Mouse (Mus musculus) MEL (cell line): ENCODE data around the gene Slc25a17. TPM values are rescaled to one million over a fixed set of nuclear protein-coding genes. Genes with fewer than 3 reads are reported as not detected.

ENCODE experiments used
- DNase-seq: peaks from one replicate; pipeline ENCODE4 v3.0.0; 2011; ENCODE audit warnings: low read depth, low spot score
- H3K27ac ChIP-seq: 2 replicates; pipeline ENCODE4 v1.5.1; 2012; ENCODE audit warnings: low read depth, mild to moderate bottlenecking, control low read depth, low read length, moderate library complexity; ENCODE audit not compliant: control insufficient read depth
- H3K27me3 ChIP-seq, 2 experiments: fragments of 150-350 bp in 1 of 2; sonication (generic) in 1 of 2; 2 replicates each; pipeline ENCODE4 v1.6.1; 2012; ENCODE audit warnings: low read length in 2 of 2, mild to moderate bottlenecking in 2 of 2, improper control_type of control experiment in 1 of 2, moderate library complexity in 1 of 2; ENCODE audit not compliant: insufficient read depth in 2 of 2, control insufficient read depth in 1 of 2
- H3K36me3 ChIP-seq, 2 experiments: 2 replicates each; pipeline ENCODE4 v1.6.1; 2012 to 2014; ENCODE audit warnings: low read length in 2 of 2, improper control_type of control experiment in 1 of 2, inconsistent platforms in 1 of 2, mild to moderate bottlenecking in 1 of 2; ENCODE audit not compliant: insufficient read depth in 2 of 2, control insufficient read depth in 1 of 2
- H3K4me1 ChIP-seq, 2 experiments: fragments of 150-350 bp in 1 of 2; sonication (generic) in 1 of 2; 2 replicates each; pipeline ENCODE4 v1.6.1; 2012; ENCODE audit warnings: low read length in 2 of 2, improper control_type of control experiment in 1 of 2, mild to moderate bottlenecking in 1 of 2; ENCODE audit not compliant: insufficient read depth in 2 of 2, control insufficient read depth in 1 of 2
- H3K4me3 ChIP-seq, 2 experiments: fragments of 150-350 bp in 1 of 2; sonication (generic) in 1 of 2; 2 replicates each; pipeline ENCODE4 v1.5.1; 2012; ENCODE audit warnings: low read depth in 2 of 2, low read length in 2 of 2, mild to moderate bottlenecking in 2 of 2, moderate library complexity in 2 of 2, control low read depth in 1 of 2, improper control_type of control experiment in 1 of 2; ENCODE audit not compliant: control insufficient read depth in 1 of 2, insufficient read depth in 1 of 2
- H3K79me2 ChIP-seq: 2 replicates; pipeline ENCODE4 v1.6.1; 2012; ENCODE audit warnings: mild to moderate bottlenecking, low read length, moderate library complexity; ENCODE audit not compliant: control insufficient read depth, poor library complexity, insufficient read depth
- H3K9ac ChIP-seq: 2 replicates; pipeline ENCODE4 v1.6.1; 2012; ENCODE audit warnings: low read depth, mild to moderate bottlenecking, control low read depth, low read length, moderate library complexity; ENCODE audit not compliant: control insufficient read depth, poor library complexity, severe bottlenecking
- H3K9me3 ChIP-seq: fragments of 150-350 bp; sonication (generic); replicated peaks from 2 replicates; pipeline ENCODE4 v1.6.1; 2012; ENCODE audit warnings: mild to moderate bottlenecking, low read length, improper control_type of control experiment, moderate library complexity; ENCODE audit not compliant: insufficient read depth
- CHD2 ChIP-seq: IDR thresholded peaks from 2 replicates; pipeline ENCODE4 v1.6.1; 2011; ENCODE audit warnings: low read length, improper control_type of control experiment
- CTCF ChIP-seq, 3 experiments: IDR thresholded peaks in 2 of 3; conservative IDR thresholded peaks in 1 of 3; 2 replicates each; pipeline ENCODE4 v1.5.1; 2011 to 2012; ENCODE audit warnings: low read length in 3 of 3, low read depth in 2 of 3, mild to moderate bottlenecking in 2 of 3, improper control_type of control experiment in 1 of 3, inconsistent platforms in 1 of 3, mixed read lengths in 1 of 3, moderate library complexity in 1 of 3; ENCODE audit not compliant: control insufficient read depth in 1 of 3, insufficient read depth in 1 of 3, poor library complexity in 1 of 3, severe bottlenecking in 1 of 3
- ELF1 ChIP-seq: IDR thresholded peaks from 2 replicates; pipeline ENCODE4 v1.6.1; 2014; ENCODE audit warnings: low read depth, mild to moderate bottlenecking, inconsistent platforms, low read length, improper control_type of control experiment, moderate library complexity
- ETS1 ChIP-seq: IDR thresholded peaks from 2 replicates; pipeline ENCODE4 v1.6.1; 2012; ENCODE audit warnings: low read depth, mild to moderate bottlenecking, inconsistent platforms, low read length, improper control_type of control experiment, moderate library complexity
- GATA1 ChIP-seq: IDR thresholded peaks from 2 replicates; pipeline ENCODE4 v1.6.1; 2011; ENCODE audit warnings: low read depth, low read length, improper control_type of control experiment
- HCFC1 ChIP-seq: IDR thresholded peaks from 2 replicates; pipeline ENCODE4 v1.6.1; 2012; ENCODE audit warnings: low read depth, mild to moderate bottlenecking, inconsistent platforms, low read length, improper control_type of control experiment, moderate library complexity
- JUND ChIP-seq: IDR thresholded peaks from 2 replicates; pipeline ENCODE4 v1.6.1; 2011; ENCODE audit warnings: low read depth, mild to moderate bottlenecking, improper control_type of control experiment, low read length
- MAX ChIP-seq: IDR thresholded peaks from 2 replicates; pipeline ENCODE4 v1.6.1; 2011; ENCODE audit warnings: low read length, improper control_type of control experiment
- MAZ ChIP-seq: IDR thresholded peaks from 2 replicates; pipeline ENCODE4 v1.6.1; 2012; ENCODE audit warnings: low read depth, mild to moderate bottlenecking, inconsistent platforms, low read length, improper control_type of control experiment
- MXI1 ChIP-seq: IDR thresholded peaks from 2 replicates; pipeline ENCODE4 v1.6.1; 2011; ENCODE audit warnings: mild to moderate bottlenecking, low read depth, low read length, improper control_type of control experiment
- MYB ChIP-seq: IDR thresholded peaks from 2 replicates; pipeline ENCODE4 v1.6.1; 2011; ENCODE audit warnings: mild to moderate bottlenecking, low read depth, low read length, improper control_type of control experiment
- NELFE ChIP-seq: IDR thresholded peaks from 2 replicates; pipeline ENCODE4 v1.6.1; 2011; ENCODE audit warnings: low read depth, low read length, improper control_type of control experiment
- NRF1 ChIP-seq: IDR thresholded peaks from 2 replicates; pipeline ENCODE4 v1.6.1; 2014; ENCODE audit warnings: low read depth, mild to moderate bottlenecking, inconsistent platforms, low read length, improper control_type of control experiment, moderate library complexity; ENCODE audit not compliant: poor library complexity, insufficient read depth, severe bottlenecking
- POLR2A ChIP-seq, 2 experiments: IDR thresholded peaks; 2 replicates each; pipeline ENCODE4 v1.6.1; 2011 to 2012; ENCODE audit warnings: low read length in 2 of 2, mild to moderate bottlenecking in 2 of 2, control low read depth in 1 of 2, improper control_type of control experiment in 1 of 2, low read depth in 1 of 2, moderate library complexity in 1 of 2; ENCODE audit not compliant: control insufficient read depth in 1 of 2, insufficient read depth in 1 of 2, poor library complexity in 1 of 2
- POLR2AphosphoS2 ChIP-seq: IDR thresholded peaks from 2 replicates; pipeline ENCODE4 v1.6.1; 2011; ENCODE audit warnings: low read length, improper control_type of control experiment
- RAD21 ChIP-seq: IDR thresholded peaks from 2 replicates; pipeline ENCODE4 v1.6.1; 2011; ENCODE audit warnings: mild to moderate bottlenecking, low read depth, low read length, improper control_type of control experiment
- SMC3 ChIP-seq: IDR thresholded peaks from 2 replicates; pipeline ENCODE4 v1.6.1; 2011; ENCODE audit warnings: low read depth, low read length, improper control_type of control experiment
- TAL1 ChIP-seq: IDR thresholded peaks from 2 replicates; pipeline ENCODE4 v1.6.1; 2012; ENCODE audit warnings: mild to moderate bottlenecking, inconsistent platforms, low read length, moderate library complexity, mixed read lengths
- TCF12 ChIP-seq: IDR thresholded peaks from 2 replicates; pipeline ENCODE4 v1.6.1; 2014; ENCODE audit warnings: low read depth, mild to moderate bottlenecking, inconsistent platforms, low read length, improper control_type of control experiment, moderate library complexity
- USF1 ChIP-seq: IDR thresholded peaks from 2 replicates; pipeline ENCODE4 v1.6.1; 2014; ENCODE audit warnings: low read depth, mild to moderate bottlenecking, inconsistent platforms, low read length, improper control_type of control experiment, moderate library complexity
- USF2 ChIP-seq, 2 experiments: IDR thresholded peaks; 2 replicates each; pipeline ENCODE4 v1.6.1; 2011 to 2012; ENCODE audit warnings: improper control_type of control experiment in 2 of 2, low read length in 2 of 2, borderline replicate concordance in 1 of 2, inconsistent platforms in 1 of 2, low read depth in 1 of 2, mild to moderate bottlenecking in 1 of 2; ENCODE audit not compliant: insufficient read depth in 1 of 2
- ZKSCAN1 ChIP-seq: IDR thresholded peaks from 2 replicates; pipeline ENCODE4 v1.6.1; 2012; ENCODE audit warnings: low read depth, mild to moderate bottlenecking, inconsistent platforms, low read length, improper control_type of control experiment, moderate library complexity
- ZNF384 ChIP-seq: IDR thresholded peaks from 2 replicates; pipeline ENCODE4 v1.6.1; 2012; ENCODE audit warnings: low read depth, mild to moderate bottlenecking, inconsistent platforms, low read length, improper control_type of control experiment
- polyA plus RNA-seq, 2 experiments: library from polyadenylated mRNA; stranded (reverse) in 1 of 2; unstranded in 1 of 2; fragments of >175 nt in 1 of 2; fragments of >200 nt in 1 of 2; gene quantifications; 2 replicates each; pipeline versions ENCODE4 v1.2.1 to v1.2.4; 2012; ENCODE audit warnings: low replicate concordance in 2 of 2, low read depth in 1 of 2; ENCODE audit not compliant: insufficient read length in 2 of 2, insufficient read depth in 1 of 2, missing spikeins in 1 of 2
- total RNA-seq: library from RNA; depleted of rRNA; stranded (reverse); fragments of 300-350 nt; gene quantifications from 2 replicates; pipeline ENCODE4 v1.2.3, GENCODE M21; 2012

Slc25a17 gene
- total and polyA plus RNA-seq, 3 experiments, result 40.6 to 64.1 TPM; not detected in 1

DNA sequence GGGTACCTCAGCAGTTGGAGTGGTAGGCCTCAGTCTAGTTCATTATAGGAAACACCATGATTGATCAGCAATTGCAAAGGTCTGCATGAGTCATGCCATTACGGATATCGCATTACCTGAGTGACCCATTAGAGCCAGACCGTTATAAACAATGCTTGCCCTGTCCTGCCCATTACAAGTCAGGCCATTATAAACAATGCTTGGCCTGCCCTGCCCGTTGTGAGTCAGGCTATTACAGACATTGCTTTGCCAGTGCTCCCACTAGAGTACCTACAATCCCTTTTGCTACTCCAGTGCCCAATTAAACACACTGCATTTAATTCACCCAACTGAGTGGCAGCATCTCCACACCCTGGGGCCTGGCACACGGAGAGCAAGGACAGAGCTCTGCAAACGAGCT, 49.6 kb downstream of the Slc25a17 start:
- H3K9ac ChIP-seq, result no peak overlapping the region
- H3K36me3 ChIP-seq, result peaks cover 0 to 2% of the 10 kb centered on the region in 2 experiments; a peak in 1 of 4 replicates
- TF ChIP-seq TCF12 (no peak), MAX (no peak), MXI1 (no peak), MYB (no peak), POLR2A (IDR thresholded peaks at IDR 0.05; ENCODE audit: control insufficient read depth in 1 of 2, insufficient read depth in 1 of 2, low read depth in 1 of 2, low read length in 2 of 2, poor library complexity in 1 of 2) (no peak), ZKSCAN1 (no peak), ETS1 (no peak)
- no peaks in the 10 kb centered on the region for H3K27me3 ChIP-seq
- no peaks in the 10 kb centered on the region for H3K9me3 ChIP-seq
- H3K79me2 ChIP-seq, result no peaks in the 10 kb centered on the region
- no peak overlapping the region for H3K27ac ChIP-seq
- H3K4me1 ChIP-seq, result no peaks in the 10 kb centered on the region
- no peak overlapping the region for H3K4me3 ChIP-seq
- no peak for DNase-seq

DNA sequence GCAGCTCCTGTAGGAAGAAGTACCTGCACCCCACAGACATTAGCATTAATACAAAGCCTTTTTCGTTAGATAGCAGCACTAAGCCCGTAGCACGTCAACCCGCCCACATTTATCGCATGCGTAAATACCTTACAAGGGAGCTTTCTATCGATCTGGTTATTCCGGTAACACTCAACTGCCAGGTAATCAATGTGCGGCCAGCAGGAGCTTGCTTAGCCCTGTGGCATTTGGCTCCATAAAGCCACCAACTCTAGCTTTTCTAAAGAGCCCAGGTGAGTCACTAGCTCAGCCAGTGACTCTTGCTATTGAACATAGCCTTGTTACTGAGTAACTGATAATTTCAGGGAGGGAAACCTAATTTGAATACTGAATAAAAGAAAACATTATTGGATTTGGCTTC, 50.3 kb downstream of the Slc25a17 start:
- H3K4me3 ChIP-seq, result no peak overlapping the region
- H3K9ac ChIP-seq, result no peak overlapping the region

DNA sequence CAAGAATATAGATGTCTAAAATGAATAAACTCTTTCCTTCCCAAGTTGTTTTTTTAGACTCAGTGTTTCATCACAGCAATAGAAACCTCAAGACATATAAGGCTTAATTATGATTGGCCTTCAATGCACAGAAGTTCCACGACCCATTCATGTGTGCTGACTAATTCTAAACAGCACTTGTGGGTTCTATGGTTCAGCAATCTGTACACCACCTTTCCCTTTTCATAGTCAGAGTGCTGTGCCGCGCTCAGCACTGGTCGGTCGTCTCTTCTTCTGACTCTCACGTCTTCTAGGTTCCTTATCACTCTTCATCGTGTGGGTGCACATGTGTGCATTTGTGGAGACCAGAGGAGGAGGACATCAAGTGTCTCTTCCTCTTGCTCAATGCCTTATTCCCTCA, 52.6 kb downstream of the Slc25a17 start:
- no peak overlapping the region for H3K27ac ChIP-seq
- no peaks in the 10 kb centered on the region for H3K4me1 ChIP-seq
- H3K9ac ChIP-seq, result no peak overlapping the region
- H3K27me3 ChIP-seq, result no peaks in the 10 kb centered on the region
- no peaks in the 10 kb centered on the region for H3K9me3 ChIP-seq
- H3K79me2 ChIP-seq, result no peaks in the 10 kb centered on the region
- H3K36me3 ChIP-seq, result no peaks in the 10 kb centered on the region
- no peak overlapping the region for H3K4me3 ChIP-seq
- DNase-seq, result no peak
- TF ChIP-seq ZNF384 (no peak), USF1 (no peak), MAZ (no peak), ZKSCAN1 (no peak), ETS1 (no peak), TAL1 (no peak), HCFC1 (no peak), NRF1 (no peak), POLR2AphosphoS2 (no peak), MYB (no peak), GATA1 (no peak), RAD21 (no peak), USF2 (IDR thresholded peaks at IDR 0.05; ENCODE audit: borderline replicate concordance in 1 of 2, insufficient read depth in 1 of 2, low read depth in 1 of 2, low read length in 2 of 2) (no peak), SMC3 (no peak)

More for the DNA sequence above, 50.3 kb downstream of the Slc25a17 start:
- H3K79me2 ChIP-seq, result no peaks in the 10 kb centered on the region
- H3K36me3 ChIP-seq, result peaks cover 0 to 2% of the 10 kb centered on the region in 2 experiments; a peak in 1 of 4 replicates
- TF ChIP-seq USF1 (no peak), JUND (no peak), CHD2 (no peak), CTCF (IDR thresholded peaks at IDR 0.05 in 2 of 3, conservative IDR thresholded peaks at IDR 0.05 in 1 of 3; ENCODE audit: control insufficient read depth in 1 of 3, insufficient read depth in 1 of 3, low read depth in 2 of 3, low read length in 3 of 3, poor library complexity in 1 of 3, severe bottlenecking in 1 of 3) (no peak), HCFC1 (no peak), NELFE (no peak), ELF1 (no peak), ZNF384 (no peak), MAZ (no peak), USF2 (IDR thresholded peaks at IDR 0.05; ENCODE audit: borderline replicate concordance in 1 of 2, insufficient read depth in 1 of 2, low read depth in 1 of 2, low read length in 2 of 2) (no peak)
- TF ChIP-seq, all 39 proteins: peak for 0
- no peaks in the 10 kb centered on the region for H3K9me3 ChIP-seq
- H3K27ac ChIP-seq, result no peak overlapping the region
- H3K4me1 ChIP-seq, result no peaks in the 10 kb centered on the region
- DNase-seq, result no peak
- H3K27me3 ChIP-seq, result no peaks in the 10 kb centered on the region
